Mouse (Mus musculus): Measurements from ENCODE around the gene Tfap2d.

Gene Tfap2d

DNA sequence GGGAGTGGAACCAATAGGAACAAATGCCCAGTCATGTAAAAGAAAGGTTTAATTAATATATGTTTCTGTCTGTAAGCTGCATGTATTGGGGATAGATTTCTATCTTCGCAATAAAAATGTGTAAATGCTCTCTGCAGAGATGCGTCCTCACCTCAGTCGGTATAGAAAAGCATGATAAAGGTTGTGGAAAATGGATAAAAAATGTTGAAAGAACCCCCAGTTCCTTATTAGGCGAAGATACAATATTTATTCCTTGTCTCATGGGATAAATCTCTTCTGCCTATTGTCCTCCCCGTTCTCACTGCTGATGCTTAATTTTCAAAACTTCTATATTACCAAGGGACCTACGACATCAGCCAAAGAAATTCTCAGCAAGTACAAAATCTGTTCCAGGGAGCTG, at the start of gene Tfap2d:
Gene Tfap2d, plus strand, starts transcription at position 392 of the 400 bp plus-strand sequence.
- DNase-seq (ENCODE audit: extremely low spot score): no peak

DNA sequence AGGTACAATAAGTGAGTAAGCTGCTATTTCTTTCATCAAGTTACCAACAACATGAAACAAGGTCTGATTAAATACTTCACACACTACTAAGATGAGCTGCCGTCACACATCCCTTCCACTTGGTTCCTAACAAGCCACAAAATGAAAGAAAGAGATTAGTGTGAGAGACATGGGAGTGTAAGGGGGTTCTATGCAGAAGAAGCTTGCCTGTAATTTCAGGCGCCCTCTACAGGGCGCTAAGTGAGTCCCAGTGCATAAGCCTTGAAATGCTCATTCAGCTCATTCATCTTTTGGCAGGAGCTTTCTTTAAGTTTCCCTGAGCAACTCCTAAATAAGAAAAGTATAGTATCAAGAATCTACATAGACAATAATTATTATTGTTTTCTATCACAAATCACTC, 46.5 kb upstream of the Tfap2d start:
- peak; percentile 2 for DNase-seq (ENCODE audit: extremely low spot score)

DNA sequence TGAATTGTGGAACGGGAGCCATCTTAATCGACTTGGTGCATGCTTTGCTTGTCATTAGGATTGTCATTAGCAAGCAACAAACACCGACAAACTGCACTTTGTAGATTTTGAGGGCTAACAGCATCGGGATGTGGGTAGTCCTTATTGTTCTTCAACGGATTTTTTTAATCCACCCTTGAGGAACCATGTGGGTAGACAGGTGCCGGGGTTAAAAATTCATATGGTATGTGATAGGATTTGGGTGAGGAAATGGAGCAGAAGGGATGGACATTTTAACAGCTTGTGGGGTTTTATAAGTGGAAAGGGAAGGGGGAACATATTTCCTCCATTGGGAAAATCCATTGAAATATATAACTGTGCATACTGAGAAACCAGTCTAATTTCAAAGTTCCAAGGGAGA, 46.0 kb upstream of the Tfap2d start:
- no peak for DNase-seq (ENCODE audit: extremely low spot score)

DNA sequence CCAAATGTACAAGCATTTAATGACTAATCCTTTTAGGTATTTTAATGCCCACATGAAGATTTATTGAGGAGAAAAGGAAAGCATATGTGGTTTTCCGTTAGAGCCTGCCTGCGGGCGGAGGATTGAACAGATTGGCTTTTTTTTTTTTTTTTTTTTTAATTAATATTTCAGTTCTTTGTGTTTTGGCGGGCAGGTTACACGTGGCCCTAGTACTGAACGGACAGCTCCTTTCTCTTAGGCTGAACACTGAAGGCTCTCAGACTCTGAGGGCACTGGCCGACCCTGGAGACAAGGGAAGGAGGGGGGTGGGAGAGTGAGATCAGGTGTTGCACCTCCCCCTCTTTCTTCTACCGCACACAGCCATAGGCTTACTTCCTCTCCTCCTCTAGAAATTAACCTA, 14.7 kb upstream of the Tfap2d start:
- DNase-seq (ENCODE audit: extremely low spot score): no peak

DNA sequence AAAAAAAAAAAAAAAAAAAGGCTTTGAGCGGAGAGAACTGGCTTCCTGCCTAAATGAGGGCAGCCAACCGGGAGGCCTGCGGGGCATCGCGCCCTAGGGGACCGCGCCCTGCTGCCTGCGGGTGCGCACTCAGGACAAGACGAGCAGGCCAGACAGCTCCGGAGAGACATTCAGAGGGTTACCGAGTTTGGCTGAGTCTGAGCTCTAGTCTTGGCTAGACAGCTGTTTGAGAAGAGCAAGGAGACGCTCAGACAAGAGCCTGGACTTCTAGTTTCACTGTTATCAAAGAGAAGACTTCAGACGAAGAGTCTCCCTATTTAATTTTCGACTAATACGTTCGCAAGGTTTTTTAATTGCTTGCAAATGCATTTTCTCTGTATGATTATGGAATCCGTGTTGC, 5.9 kb upstream of the Tfap2d start:
- no peak for DNase-seq (ENCODE audit: extremely low spot score)

DNA sequence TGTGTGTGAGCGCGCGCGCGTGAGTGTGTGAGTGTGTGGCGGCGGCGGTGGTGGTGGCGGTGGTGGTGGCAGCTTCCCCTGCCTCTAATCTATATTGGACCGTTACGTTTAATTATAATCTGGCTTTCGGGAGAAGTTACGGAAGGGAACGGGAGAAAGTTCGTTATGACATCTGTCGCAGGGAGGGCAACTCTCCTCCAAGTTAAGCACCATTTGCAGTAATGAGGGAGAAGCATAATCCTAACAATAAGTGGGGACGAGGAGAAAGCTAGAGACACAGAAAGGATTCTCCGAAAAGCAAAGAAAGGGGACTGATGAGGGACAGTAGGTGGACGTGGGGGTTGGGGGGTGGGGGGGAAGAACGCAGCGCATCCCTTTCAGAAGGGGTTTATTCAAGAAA, 494 bp downstream of the Tfap2d start:
- DNase-seq (ENCODE audit: extremely low spot score): no peak

DNA sequence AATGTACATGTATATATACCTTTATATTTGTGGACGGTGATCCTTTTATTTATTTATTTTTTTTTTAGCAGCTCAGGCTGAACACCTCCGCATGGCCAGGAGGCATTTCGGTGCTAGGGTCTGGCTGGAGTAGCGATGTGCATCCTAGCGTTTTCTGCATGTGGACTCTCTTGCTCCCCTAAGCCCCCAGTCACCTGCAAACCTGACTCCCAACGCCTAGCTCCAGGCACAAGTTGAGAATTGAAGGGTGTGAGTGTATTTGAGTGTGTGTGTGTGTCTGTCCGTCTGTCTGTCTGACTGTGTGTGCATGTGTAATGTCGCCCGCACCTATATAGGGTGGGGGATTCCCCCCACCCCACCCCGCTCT, 937 bp downstream of the Tfap2d start:
- no peak for DNase-seq (ENCODE audit: extremely low spot score)

DNA sequence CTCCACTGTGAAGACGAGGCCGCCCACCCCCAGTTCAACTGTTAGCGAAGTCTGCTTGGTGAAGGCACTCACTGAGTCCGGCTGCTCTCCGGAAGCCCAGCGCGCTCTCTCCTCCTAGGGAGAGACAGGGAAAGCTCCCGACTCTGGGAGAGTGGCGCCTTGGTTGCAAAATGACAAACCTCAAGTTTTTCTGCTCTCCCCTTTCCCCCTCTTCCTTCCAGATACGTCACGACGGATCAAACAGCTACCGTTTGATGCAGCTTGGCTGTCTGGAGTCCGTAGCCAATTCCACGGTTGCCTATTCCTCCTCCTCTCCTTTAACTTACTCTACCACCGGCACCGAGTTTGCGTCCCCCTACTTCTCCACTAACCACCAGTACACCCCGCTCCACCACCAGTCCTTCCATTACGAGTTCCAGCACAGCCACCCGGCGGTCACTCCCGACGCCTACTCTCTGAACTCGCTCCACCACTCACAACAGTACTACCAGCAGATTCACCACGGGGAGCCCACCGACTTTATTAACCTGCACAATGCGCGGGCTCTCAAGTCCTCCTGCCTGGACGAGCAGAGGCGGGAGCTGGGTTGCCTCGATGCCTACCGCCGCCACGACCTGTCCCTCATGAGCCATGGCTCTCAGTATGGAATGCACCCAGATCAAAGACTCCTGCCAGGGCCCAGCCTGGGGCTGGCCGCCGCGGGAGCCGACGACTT, 1.5 kb downstream of the Tfap2d start:
- DNase-seq (ENCODE audit: extremely low spot score): no peak

DNA sequence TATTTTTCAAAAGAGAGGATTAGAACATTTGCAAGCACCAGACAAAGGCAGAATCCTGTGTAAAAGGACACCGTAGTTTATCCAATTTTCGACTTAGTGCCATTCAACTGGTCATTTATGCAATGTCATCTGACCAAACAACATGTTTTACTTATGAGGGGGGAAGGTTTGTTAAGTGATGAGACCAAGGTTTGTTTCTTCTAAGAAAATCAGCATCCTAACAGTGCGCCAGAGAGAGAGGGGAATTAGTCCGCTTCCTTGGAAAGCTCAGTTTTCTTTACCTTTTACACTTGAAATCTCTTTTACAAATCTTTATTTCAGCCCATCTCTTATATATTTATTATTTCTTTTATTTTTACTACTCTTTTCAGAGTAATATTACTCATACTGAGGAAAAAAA, 3.6 kb downstream of the Tfap2d start:
- DNase-seq (ENCODE audit: extremely low spot score): no peak

DNA sequence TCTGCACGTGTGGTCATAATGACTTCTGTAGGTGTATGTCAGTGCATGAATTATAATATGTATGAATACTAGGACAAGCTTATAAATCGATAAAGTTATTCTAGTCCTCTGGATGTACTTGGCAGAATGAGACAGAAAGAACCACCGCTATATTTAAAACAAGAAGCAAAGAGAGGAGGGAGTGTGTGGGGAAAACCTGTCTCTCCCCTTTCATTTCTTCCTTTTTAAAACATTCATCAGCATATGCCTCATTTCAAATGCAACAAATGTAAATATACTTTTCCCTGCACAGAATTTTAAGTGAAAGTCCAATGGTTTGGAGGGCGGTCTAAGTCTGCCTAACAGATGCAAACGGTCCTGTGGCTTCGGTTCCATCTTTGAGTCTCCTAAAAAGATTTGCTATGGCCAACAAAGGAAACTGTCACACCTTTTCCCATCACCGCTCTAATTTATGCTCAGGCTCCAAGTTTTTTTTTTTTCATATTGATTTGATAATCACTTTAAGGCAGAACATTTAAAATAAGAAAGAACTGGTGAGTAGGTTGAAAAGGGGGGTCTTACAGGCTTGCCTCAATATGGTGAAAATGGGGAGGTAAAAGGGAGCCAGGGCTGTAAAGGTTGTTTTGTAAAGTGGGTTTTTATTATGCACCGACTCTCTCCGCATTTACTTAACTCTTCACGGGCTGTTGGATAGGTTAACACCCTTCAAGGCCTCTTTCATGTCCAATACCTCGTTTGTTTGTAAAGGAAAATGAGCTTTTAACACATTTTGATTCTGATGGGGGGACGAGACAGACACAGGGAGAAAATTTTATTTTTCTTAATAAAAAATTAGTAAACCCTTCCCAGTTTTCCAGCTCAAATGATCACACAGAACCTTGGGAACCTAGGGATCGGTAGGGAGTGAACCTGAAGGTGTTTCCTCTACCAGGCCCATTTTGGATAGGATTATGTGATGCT, 4.3 kb downstream of the Tfap2d start:
- DNase-seq (ENCODE audit: extremely low spot score): no peak

DNA sequence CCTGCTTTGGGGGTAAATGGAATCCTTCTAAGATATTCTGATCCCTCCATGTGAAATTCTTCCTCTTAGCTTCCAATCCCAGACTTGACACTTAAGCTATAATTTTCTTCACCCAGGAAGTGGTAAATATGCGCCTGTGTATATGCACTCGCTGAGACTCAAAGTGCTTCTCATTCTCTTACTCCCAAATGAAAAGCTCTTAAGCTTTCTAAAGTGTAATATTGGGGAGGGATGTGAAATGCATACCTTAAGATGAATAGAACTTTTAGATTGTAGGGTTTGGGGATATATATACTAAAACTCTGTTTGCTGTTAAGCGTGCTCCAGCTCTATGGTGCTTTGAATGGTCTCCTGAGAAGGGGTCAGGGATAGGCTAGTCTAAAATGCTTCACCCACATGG, 5.0 kb downstream of the Tfap2d start:
- DNase-seq (ENCODE audit: extremely low spot score): no peak

DNA sequence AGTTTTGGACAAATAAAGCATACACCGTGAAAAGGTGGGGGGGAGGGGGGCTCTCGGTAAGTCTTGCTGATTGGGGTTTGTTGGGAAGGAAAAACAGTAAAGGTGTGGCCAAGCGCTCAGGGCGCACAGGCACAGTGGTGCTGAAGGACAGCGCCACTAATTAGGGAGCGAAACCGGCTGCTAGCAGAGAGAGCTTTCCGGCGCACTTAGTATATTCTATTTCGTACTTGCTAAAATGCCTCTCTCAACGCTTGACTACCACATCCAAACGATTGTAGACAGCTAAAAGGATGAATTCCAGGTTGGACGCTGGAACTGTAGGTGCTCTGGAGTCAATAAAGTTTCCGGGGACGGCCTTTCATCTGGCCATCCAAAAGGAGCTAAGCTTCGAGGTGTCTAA, 6.9 kb downstream of the Tfap2d start:
- peak; percentile 70 for DNase-seq (ENCODE audit: extremely low spot score)

DNA sequence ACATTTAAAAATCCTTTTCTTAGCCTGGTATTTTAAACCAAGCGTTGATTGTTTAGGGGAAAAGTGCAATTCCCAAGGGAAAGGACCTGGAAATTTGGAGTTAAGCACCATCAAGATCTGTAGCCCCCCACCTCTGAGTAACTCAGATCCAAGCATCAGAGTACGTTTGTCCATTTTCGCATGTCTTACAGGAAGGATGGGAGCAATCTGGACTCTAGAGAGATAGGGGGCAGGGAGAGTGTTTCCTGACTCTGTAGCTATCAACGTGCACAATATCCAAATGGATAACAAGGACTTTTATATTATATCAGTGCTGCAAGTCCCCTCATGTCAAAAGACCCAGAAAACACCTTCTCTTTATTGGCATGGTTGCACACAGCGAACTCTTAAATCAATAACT, 7.4 kb downstream of the Tfap2d start:
- DNase-seq (ENCODE audit: extremely low spot score): no peak

DNA sequence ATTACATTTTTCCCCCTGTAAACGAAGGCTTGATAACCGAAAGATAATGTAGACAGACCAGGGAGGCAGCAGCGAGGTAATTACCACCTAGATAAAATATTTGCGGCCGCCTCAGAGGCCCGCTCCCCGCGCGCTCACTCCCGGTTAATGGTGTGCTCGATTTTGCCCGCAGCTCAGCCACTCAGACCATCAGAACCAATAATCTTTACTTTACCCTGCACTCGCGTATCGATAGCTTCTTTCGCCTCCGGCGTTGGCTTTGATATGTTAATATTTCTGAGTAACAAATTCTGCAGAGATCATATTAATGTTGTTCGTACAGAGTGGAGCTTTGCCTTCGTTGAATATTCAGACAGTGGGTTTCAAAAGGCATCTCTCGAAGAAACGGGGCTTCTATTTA, 8.2 kb downstream of the Tfap2d start:
- no peak for DNase-seq (ENCODE audit: extremely low spot score)

DNA sequence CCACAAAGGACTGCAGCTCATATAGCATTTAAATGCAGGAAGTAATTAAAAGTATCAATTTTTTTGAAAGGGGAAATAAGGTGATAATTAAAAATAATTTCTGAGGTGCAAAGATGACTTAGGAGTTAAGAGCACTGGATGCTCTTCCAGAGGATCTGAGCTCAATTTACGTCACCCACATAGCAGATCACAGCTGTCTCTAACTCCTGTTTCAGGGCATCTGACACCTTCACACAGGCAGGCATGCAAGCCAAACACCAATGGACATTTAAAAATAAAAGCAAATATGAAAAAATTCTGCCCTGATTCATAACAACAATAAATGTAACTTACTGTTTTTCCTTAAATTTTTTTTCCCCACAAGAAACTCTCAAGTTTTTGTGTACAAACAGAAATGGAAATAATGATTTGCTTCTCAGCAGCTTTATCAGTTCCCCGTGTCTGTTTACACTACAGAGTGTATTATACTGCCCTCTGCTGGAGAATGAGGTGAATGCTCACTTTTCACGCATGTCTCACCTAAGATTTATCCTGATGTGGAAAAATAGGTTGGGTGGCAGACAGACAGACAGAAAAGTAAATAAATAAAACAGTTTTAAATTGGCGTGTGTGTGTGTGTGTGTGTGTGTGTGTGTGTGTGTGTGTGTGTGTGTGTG, 76.0 kb downstream of the Tfap2d start:
- DNase-seq (ENCODE audit: extremely low spot score): peak; percentile 34

DNA sequence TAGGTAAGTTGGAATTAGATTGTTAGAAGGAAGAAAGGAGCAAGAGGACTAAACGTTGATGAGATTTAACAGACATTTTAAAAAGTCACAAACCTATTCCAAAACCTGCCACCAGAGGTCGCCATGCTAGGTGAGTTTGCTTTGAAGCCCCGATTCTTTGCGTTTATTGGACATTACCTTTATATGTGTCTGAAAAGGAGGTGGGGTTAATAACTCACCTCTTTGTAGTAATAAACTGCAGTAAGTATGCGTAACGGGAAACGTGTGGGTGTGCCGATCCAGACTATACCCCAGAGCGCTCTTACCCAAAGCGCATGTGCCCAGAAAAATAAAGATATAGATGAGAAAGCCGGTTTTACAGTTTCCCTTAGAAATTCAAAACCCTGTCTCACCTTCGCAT, 102.8 kb downstream of the Tfap2d start:
- peak; percentile 50 for DNase-seq (ENCODE audit: extremely low spot score)

DNA sequence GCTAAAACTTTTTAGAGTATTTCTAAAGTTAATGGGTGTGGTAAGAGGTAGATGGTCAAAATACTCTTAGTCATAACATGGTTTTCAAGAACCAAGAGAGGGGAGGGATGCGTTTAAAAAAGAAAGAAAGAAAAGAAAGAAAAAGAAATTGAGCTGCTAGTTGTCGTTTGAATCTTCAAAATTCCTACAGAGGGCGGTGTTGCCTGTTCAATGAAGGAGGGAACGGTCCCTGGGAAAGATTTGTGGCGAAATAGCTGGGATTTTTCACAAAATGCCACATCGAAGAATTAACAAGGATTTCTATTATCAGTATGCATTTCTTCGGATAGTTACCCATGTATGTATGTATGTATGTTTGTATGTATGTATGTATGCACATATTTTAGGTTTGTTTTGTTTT, 103.4 kb downstream of the Tfap2d start:
- peak; percentile 58 for DNase-seq (ENCODE audit: extremely low spot score)

DNA sequence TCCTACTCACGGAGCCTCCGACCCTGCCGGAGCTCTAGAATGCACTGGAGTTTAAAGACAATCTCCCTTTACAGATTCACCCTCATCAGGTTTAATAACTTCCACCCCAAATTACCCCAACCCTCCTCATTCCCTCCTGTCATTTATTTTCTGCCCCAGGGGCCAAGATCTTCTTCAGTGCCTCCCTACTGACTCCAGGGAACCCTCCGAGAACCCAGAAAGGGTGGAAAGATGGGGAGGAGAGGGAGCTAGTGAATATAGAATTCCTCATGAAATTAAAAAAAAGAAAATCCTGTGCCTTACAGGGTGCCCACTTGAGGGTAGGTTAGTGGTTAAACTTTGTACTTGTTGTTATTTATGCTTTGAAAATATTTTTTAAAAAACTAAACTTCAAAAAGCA, 104.8 kb downstream of the Tfap2d start:
- DNase-seq (ENCODE audit: extremely low spot score): peak; percentile 21

DNA sequence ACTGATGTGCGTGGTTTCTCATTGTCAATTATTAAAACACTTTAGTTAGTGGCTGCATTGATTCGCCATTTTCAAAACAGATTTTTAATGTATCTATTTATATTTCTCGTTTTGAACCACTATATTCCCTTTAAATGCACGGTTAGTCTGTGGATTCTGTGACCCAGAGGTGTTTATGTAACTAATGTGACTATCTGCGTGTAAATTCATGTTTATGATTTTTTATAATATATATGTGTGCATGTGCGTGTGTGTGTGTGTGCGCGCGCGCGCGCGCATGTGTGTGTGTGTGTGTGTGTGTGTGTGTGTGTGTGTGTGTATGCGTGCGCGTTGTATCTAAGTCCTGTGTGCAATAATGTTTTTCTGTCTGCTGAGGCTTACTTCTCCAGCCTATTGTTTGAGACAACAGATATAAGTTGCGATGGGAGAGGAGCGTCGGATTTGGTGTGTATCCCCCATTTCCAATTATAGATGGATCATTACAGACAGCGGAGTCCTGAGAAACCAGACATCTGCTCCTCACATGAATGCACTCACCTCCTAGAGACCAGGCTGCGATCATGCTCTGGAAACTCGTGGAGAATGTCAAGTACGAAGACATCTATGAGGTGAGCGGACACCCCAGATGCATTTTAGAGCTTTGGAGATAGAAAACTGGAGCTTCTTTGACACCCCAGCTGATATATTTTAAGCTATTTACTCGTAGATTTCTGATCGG, 106.0 kb downstream of the Tfap2d start, which contains the start of gene Tfap2b:
Gene Tfap2b, plus strand, starts transcription at position 274 of the 718 bp plus-strand sequence.
- peak; percentile 63 for DNase-seq (ENCODE audit: extremely low spot score)

DNA sequence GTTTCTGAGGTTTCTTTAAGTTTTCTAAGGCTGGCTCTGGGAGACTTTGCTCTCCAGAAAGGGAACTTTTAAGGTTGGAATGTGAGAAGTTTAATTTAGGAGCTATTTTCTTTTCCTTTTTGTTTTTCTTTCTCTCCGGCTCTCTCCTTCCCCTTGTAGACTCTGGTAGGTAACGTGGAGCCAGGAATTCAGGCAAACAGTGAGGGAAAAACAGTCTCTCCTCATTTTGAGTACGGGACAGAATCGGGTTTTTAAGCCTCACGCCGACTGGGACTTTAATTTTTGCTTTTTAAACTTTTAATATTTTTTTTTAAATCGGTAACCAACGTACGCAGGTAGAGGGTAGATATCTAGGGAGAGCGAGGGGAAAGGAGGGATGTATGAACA, 106.5 kb downstream of the Tfap2d start:
- DNase-seq (ENCODE audit: extremely low spot score): no peak

DNA sequence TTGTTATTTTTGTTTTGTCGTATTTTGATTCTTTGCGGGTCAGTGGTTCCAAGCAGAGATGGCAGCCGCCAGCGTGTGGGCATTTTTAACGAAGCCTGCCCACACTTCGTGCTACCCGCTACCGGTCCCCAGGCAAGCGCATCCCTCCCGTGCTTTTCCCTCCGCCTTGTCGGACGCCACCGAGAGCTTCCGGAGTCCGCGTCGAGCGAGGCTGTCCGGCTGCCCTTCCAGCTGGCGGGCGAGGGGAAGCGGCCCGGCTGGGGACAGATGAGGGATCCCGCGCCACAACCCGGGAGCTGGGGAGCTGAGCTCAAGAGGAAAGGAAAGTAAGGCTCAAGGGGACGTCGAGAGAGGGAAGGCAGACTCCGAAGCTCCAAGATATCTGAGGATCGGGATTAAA, 107.0 kb downstream of the Tfap2d start:
- DNase-seq (ENCODE audit: extremely low spot score): peak; percentile 65

All from embryo, embryonic 9.5 days (tissue).